Comparison of ENCODE assay signal across 8 mouse cellular contexts in genomic region chr15:25984734-25985492, GRCm38 (mm10). TPM values are rescaled to one million over a fixed set of nuclear protein-coding genes. Genes with fewer than 3 reads are reported as not detected.
DNase-seq lines count a peak whose midpoint lies in the region; ATAC-seq and TF ChIP-seq lines count a peak whose summit lies in the region.

No protein-coding gene starts in this region.

- H3K9ac ChIP-seq in lung, embryonic 15.5 days = peak overlapping the region; percentile 91
- H3K9ac ChIP-seq in liver, embryonic 15.5 days = peak overlapping the region; percentile 87

- peak overlapping the region; percentile 82 for H3K4me2 ChIP-seq in lung, embryonic 15.5 days
- H3K4me2 ChIP-seq in liver, embryonic 15.5 days = peak overlapping the region; percentile 88

- peaks cover 15% of the 10 kb centered on the region for H3K36me3 ChIP-seq in lung, embryonic 15.5 days
- peaks cover 29% of the 10 kb centered on the region for H3K36me3 ChIP-seq in liver, embryonic 15.5 days (replicated peaks)
- peaks cover 13% of the 10 kb centered on the region for H3K36me3 ChIP-seq in spleen, adult 2 months (ENCODE audit: control insufficient read depth, insufficient read depth, low read length)

- TF ChIP-seq POLR2A in cerebellum, adult 2 months (IDR thresholded peaks at IDR 0.05; ENCODE audit: borderline replicate concordance, insufficient read depth, low read length) = no peak
- TF ChIP-seq POLR2A in spleen, adult 2 months (IDR thresholded peaks at IDR 0.05; ENCODE audit: low read depth, low read length) = no peak

- H3K4me3 ChIP-seq in cerebellum, adult 2 months (replicated peaks; ENCODE audit: insufficient read depth, low read depth, low read length) = peak overlapping the region; percentile 90
- peak overlapping the region; percentile 97 for H3K4me3 ChIP-seq in lung, embryonic 15.5 days
- H3K4me3 ChIP-seq in liver, embryonic 15.5 days (replicated peaks) = peak overlapping the region; percentile 97
- peak overlapping the region; percentile 86 for H3K4me3 ChIP-seq in spleen, adult 2 months (ENCODE audit: extremely low read depth, insufficient read depth, insufficient read length)

- DNase-seq in cerebellum, adult 2 months = no peak
- no peak for DNase-seq in cerebellum, postnatal 10 days
- no peak for DNase-seq in lung, postnatal 25 days (ENCODE audit: low spot score)
- DNase-seq in forelimb bud, embryonic 11.5 days (ENCODE audit: low read depth, low spot score) = peak; percentile 13
- peak in 1 of 2 experiments; percentile 18 for DNase-seq in spleen, adult 2 months (ENCODE audit: low read depth in 1 of 2, low spot score in 2 of 2)
- DNase-seq in MN1 (ENCODE audit: low spot score) = no peak

- H3K9me3 ChIP-seq in lung, embryonic 15.5 days = no peaks in the 10 kb centered on the region
- no peaks in the 10 kb centered on the region for H3K9me3 ChIP-seq in liver, embryonic 15.5 days (replicated peaks)

- peak overlapping the region; percentile 40 for H3K27ac ChIP-seq in cerebellum, adult 2 months (ENCODE audit: insufficient read depth, low read length)
- peak overlapping the region; percentile 90 for H3K27ac ChIP-seq in lung, embryonic 15.5 days
- peak overlapping the region; percentile 94 for H3K27ac ChIP-seq in liver, embryonic 15.5 days (replicated peaks)
- peak overlapping the region; percentile 92 for H3K27ac ChIP-seq in spleen, adult 2 months (ENCODE audit: insufficient read depth, low read length)

- TF ChIP-seq CTCF in cerebellum, adult 2 months (IDR thresholded peaks at IDR 0.05; ENCODE audit: borderline replicate concordance, insufficient read depth, low read depth, low read length) = no peak
- no peak for TF ChIP-seq CTCF in spleen, adult 2 months (IDR thresholded peaks at IDR 0.05; ENCODE audit: extremely low read depth, insufficient read depth, insufficient read length, insufficient replicate concordance)

- WGBS in cerebellum, adult 2 months = under 1% methylated on average over 71 of the region's 71 CpGs
- WGBS in lung, embryonic 15.5 days = 1% methylated on average over 58 of the region's 71 CpGs
- under 1% methylated on average over 71 of the region's 71 CpGs for WGBS in liver, embryonic 15.5 days (ENCODE audit: insufficient replicate concordance)
- WGBS in spleen, adult 2 months = 1% methylated on average over 70 of the region's 71 CpGs

- no peaks in the 10 kb centered on the region for H3K27me3 ChIP-seq in cerebellum, adult 2 months (ENCODE audit: control insufficient read depth, insufficient read depth, low read length)
- H3K27me3 ChIP-seq in lung, embryonic 15.5 days = no peaks in the 10 kb centered on the region
- H3K27me3 ChIP-seq in liver, embryonic 15.5 days = no peaks in the 10 kb centered on the region
- H3K27me3 ChIP-seq in spleen, adult 2 months (ENCODE audit: control insufficient read depth, insufficient read depth, low read length) = no peaks in the 10 kb centered on the region

- ATAC-seq in lung, embryonic 15.5 days (ENCODE audit: borderline replicate concordance, extremely low read depth, low FRiP score, low TSS enrichment) = peak; percentile 17; the same call in 1 of the 2 replicates
- no peak; the same call in 1 of the 2 replicates for ATAC-seq in liver, embryonic 15.5 days (ENCODE audit: insufficient read depth)

- H3K4me1 ChIP-seq in cerebellum, adult 2 months (ENCODE audit: control insufficient read depth, insufficient read depth, low read length) = peaks cover 6% of the 10 kb centered on the region; the same call in 1 of the 2 replicates
- peaks cover 15% of the 10 kb centered on the region for H3K4me1 ChIP-seq in lung, embryonic 15.5 days
- H3K4me1 ChIP-seq in liver, embryonic 15.5 days (replicated peaks) = peaks cover 28% of the 10 kb centered on the region
- 0 out of 2 replicates have a peak, but pooled peaks cover 5% of the 10 kb centered on the region for H3K4me1 ChIP-seq in spleen, adult 2 months (ENCODE audit: control insufficient read depth, insufficient read depth, insufficient read length)

RNA-seq across cellular contexts. Expression of gene Zfp622, which starts 0.7 kb away (rescaled TPM):
- 29.7 and 30.3 TPM in 2 replicates for polyA plus RNA-seq in cerebellum, adult 2 months (2012; rRNA removed)
- polyA plus RNA-seq in lung, embryonic 15.5 days (2015; fragmentation: Nextera tagmentation; extraction: Ambion mirVana) = 25.8 and 30.0 TPM in 2 replicates
- 11.6 and 12.1 TPM in 2 replicates for polyA plus RNA-seq in liver, embryonic 15.5 days (2015; fragmentation: Nextera tagmentation; extraction: Ambion mirVana)
- 15.8 and 23.2 TPM in 2 replicates for polyA plus RNA-seq in spleen, adult 2 months (2012; rRNA removed)

Comparison
In these comparisons a context has a peak if more than half of its experiments do, and no peak if none do; other contexts are left out.
1. H3K27ac ChIP-seq: peak in every context shown above with its lines; median percentile 94 in liver, embryonic 15.5 days; 92 in spleen, adult 2 months; 90 in lung, embryonic 15.5 days; 40 in cerebellum, adult 2 months.